Mouse (Mus musculus) kidney, postnatal 0 days (tissue): ENCODE measurements around the gene Rab35. TPM values are rescaled to one million over a fixed set of nuclear protein-coding genes. Genes with fewer than 3 reads are reported as not detected.

ENCODE experiments used
- ATAC-seq: fragments of 200-750 bp; cut with Nextera tagmentation; replicated peaks from 2 replicates; pipeline ENCODE4 v1.8.0; 2017; ENCODE audit warnings: low read depth, moderate number of reproducible peaks, moderate TSS enrichment, moderate library complexity; ENCODE audit not compliant: low FRiP score
- DNase-seq: peaks from one replicate; pipeline ENCODE4 v3.0.0-alpha.2; 2016; ENCODE audit warnings: low spot score
- H3K27ac ChIP-seq: fragments of 300-500 bp; sonication (generic); 2 replicates; pipeline ENCODE4 v1.5.1; 2014; ENCODE audit warnings: mild to moderate bottlenecking
- H3K27me3 ChIP-seq: fragments of 300-500 bp; sonication (generic); 2 replicates; pipeline ENCODE4 v1.6.1; 2014; ENCODE audit warnings: low read length, mixed read lengths; ENCODE audit not compliant: insufficient read depth
- H3K36me3 ChIP-seq: fragments of 300-500 bp; sonication (generic); 2 replicates; pipeline ENCODE4 v1.6.1; 2014; ENCODE audit warnings: low read length, mixed read lengths; ENCODE audit not compliant: insufficient read depth
- H3K4me1 ChIP-seq: fragments of 300-500 bp; sonication (generic); replicated peaks from 2 replicates; pipeline ENCODE4 v1.6.1; 2014; ENCODE audit warnings: antibody characterized with exemption, low read length, mixed read lengths; ENCODE audit not compliant: insufficient read depth
- H3K4me2 ChIP-seq: fragments of 300-500 bp; sonication (generic); 2 replicates; pipeline ENCODE4 v1.6.1; 2014; ENCODE audit warnings: mild to moderate bottlenecking, low read length, moderate library complexity, mixed read lengths
- H3K4me3 ChIP-seq: fragments of 300-500 bp; sonication (generic); replicated peaks from 2 replicates; pipeline ENCODE4 v1.5.1; 2014; ENCODE audit warnings: low read depth, low read length
- H3K9ac ChIP-seq: fragments of 300-500 bp; sonication (generic); 2 replicates; pipeline ENCODE4 v1.6.1; 2014; ENCODE audit warnings: low read depth, low read length
- H3K9me3 ChIP-seq: fragments of 300-500 bp; sonication (generic); replicated peaks from 2 replicates; pipeline ENCODE4 v1.6.1; 2016; ENCODE audit warnings: low read length, inconsistent platforms, mixed read lengths
- CTCF ChIP-seq: IDR thresholded peaks from 2 replicates; pipeline ENCODE4 v1.5.1; 2016; ENCODE audit warnings: antibody characterized with exemption, low read depth, mild to moderate bottlenecking, moderate library complexity
- WGBS: fragments of 180-500 bp; shearing (Covaris S2); extraction: QIAGEN DNeasy Blood & Tissue Kit; methylation state at CpG from one replicate; pipeline ENCODE4 v1.1.7; 2014; 5-methylcytosine and 5-hydroxymethylcytosine counted together
- polyA plus RNA-seq: library from polyadenylated mRNA; unstranded; fragments of >200 nt; fragmentation: Nextera tagmentation; extraction: Ambion mirVana; gene quantifications from 2 replicates; pipeline ENCODE4 v1.2.1, GENCODE M21; 2015

The Rab35 gene
- polyA plus RNA-seq, 1 experiment from 2014 or later, result 18.5 TPM

GRCm38 (mm10) chr5:115652681-115653575 lies 21.2 kb downstream of the Rab35 start:
- Histone ChIP-seq H3K27ac (peak overlapping the region; percentile 84), H3K4me2 (peak overlapping the region; percentile 63), H3K9me3 (no peaks in the 10 kb centered on the region), H3K4me3 (peak overlapping the region; percentile 28), H3K9ac (peak overlapping the region; percentile 51), H3K4me1 (no peaks in the 10 kb centered on the region; the same call in 1 of the 2 replicates), H3K27me3 (no peaks in the 10 kb centered on the region), H3K36me3 (0 out of 2 replicates have a peak, but pooled peaks cover 2% of the 10 kb centered on the region)
- 4% methylated on average over 35 of the region's 35 CpGs for WGBS
- DNase-seq (peak; percentile 99), ATAC-seq (peak; percentile 99)
- TF ChIP-seq CTCF, result peak; percentile 99

- H3K4me2 ChIP-seq, result no peak overlapping the region
- 82% methylated on average over 12 of the region's 12 CpGs for WGBS
- H3K36me3 ChIP-seq, result no peaks in the 10 kb centered on the region
- TF ChIP-seq CTCF, result no peak
- DNase-seq (no peak), ATAC-seq (no peak)
- H3K4me3 ChIP-seq, result no peak overlapping the region
- no peaks in the 10 kb centered on the region for H3K27me3 ChIP-seq
- no peak overlapping the region for H3K9ac ChIP-seq
- H3K27ac ChIP-seq, result no peak overlapping the region
- H3K9me3 ChIP-seq, result no peaks in the 10 kb centered on the region
- H3K4me1 ChIP-seq, result no peaks in the 10 kb centered on the region; the same call in 1 of the 2 replicates
These were observed 22.1 kb downstream of the Rab35 start for GRCm38 (mm10) chr5:115653776-115654175.

- Histone ChIP-seq H3K4me2 (no peak overlapping the region), H3K4me3 (no peak overlapping the region), H3K27me3 (no peaks in the 10 kb centered on the region), H3K36me3 (0 out of 2 replicates have a peak, but pooled peaks cover 2% of the 10 kb centered on the region), H3K4me1 (no peaks in the 10 kb centered on the region; the same call in 1 of the 2 replicates), H3K9me3 (no peaks in the 10 kb centered on the region), H3K27ac (no peak overlapping the region), H3K9ac (no peak overlapping the region)
- WGBS, result 63% methylated on average over 6 of the region's 6 CpGs
- TF ChIP-seq CTCF, result no peak
- ATAC-seq (no peak), DNase-seq (no peak)
These were observed 25.0 kb downstream of the Rab35 start for GRCm38 (mm10) chr5:115656677-115657076.

GRCm38 (mm10) chr5:115657234-115657633 lies 25.5 kb downstream of the Rab35 start:
- H3K9ac ChIP-seq, result no peak overlapping the region
- H3K4me1 ChIP-seq, result no peaks in the 10 kb centered on the region; the same call in 1 of the 2 replicates
- no peaks in the 10 kb centered on the region for H3K9me3 ChIP-seq
- WGBS, result 76% methylated on average over 1 of the region's 1 CpGs
- no peak for TF ChIP-seq CTCF
- ATAC-seq, result no peak
- H3K27ac ChIP-seq, result no peak overlapping the region
- no peaks in the 10 kb centered on the region for H3K27me3 ChIP-seq
- no peak for DNase-seq
- no peak overlapping the region for H3K4me2 ChIP-seq
- H3K36me3 ChIP-seq, result 0 out of 2 replicates have a peak, but pooled peaks cover 2% of the 10 kb centered on the region
- no peak overlapping the region for H3K4me3 ChIP-seq

- Histone ChIP-seq H3K9me3 (no peaks in the 10 kb centered on the region), H3K9ac (no peak overlapping the region), H3K4me1 (no peaks in the 10 kb centered on the region), H3K4me2 (no peak overlapping the region), H3K36me3 (0 out of 2 replicates have a peak, but pooled peaks cover 2% of the 10 kb centered on the region), H3K27me3 (no peaks in the 10 kb centered on the region), H3K4me3 (no peak overlapping the region), H3K27ac (no peak overlapping the region)
- 71% methylated on average over 6 of the region's 6 CpGs for WGBS
- DNase-seq (no peak), ATAC-seq (no peak)
- TF ChIP-seq CTCF, result no peak
These were observed 26.6 kb downstream of the Rab35 start for GRCm38 (mm10) chr5:115658352-115658751.

GRCm38 (mm10) chr5:115662658-115663057 lies 30.9 kb downstream of the Rab35 start:
- Histone ChIP-seq H3K4me1 (no peaks in the 10 kb centered on the region), H3K4me2 (no peak overlapping the region), H3K27ac (no peak overlapping the region), H3K9ac (no peak overlapping the region), H3K36me3 (0 out of 2 replicates have a peak, but pooled peaks cover 2% of the 10 kb centered on the region), H3K27me3 (no peaks in the 10 kb centered on the region), H3K4me3 (no peak overlapping the region), H3K9me3 (no peaks in the 10 kb centered on the region)
- no peak for TF ChIP-seq CTCF
- 81% methylated on average over 22 of the region's 22 CpGs for WGBS
- ATAC-seq, result no peak
- DNase-seq, result no peak
